Mouse (Mus musculus) intestine, postnatal 0 days (tissue): ENCODE measurements at regions not wholly inside any gene's neighbourhood (a gene's known extent, or its start where the extent isn't known, plus 50 kb on each side); places are given as distances from the start of the nearest gene placed in this dataset.
A peak's percentile ranks its signal among the peaks of the same experiment; 100 is the strongest.

Experiments
- ATAC-seq: fragments of 200-750 bp; cut with Nextera tagmentation; 2 replicates; pipeline ENCODE4 v1.8.0; 2017; ENCODE audit warnings: mild to moderate bottlenecking, moderate TSS enrichment, moderate library complexity
- H3K27ac ChIP-seq: fragments of 300-500 bp; sonication (generic); 2 replicates; pipeline ENCODE4 v1.5.1; 2014; ENCODE audit warnings: mild to moderate bottlenecking, low read depth, low read length, moderate library complexity
- H3K27me3 ChIP-seq: fragments of 300-500 bp; sonication (generic); replicated peaks from 2 replicates; pipeline ENCODE4 v1.6.1; 2014; ENCODE audit warnings: low read length, mixed read lengths; ENCODE audit not compliant: control insufficient read depth, insufficient read depth
- H3K36me3 ChIP-seq: fragments of 300-500 bp; sonication (generic); 2 replicates; pipeline ENCODE4 v1.6.1; 2014; ENCODE audit warnings: mild to moderate bottlenecking, moderate library complexity; ENCODE audit not compliant: control insufficient read depth, insufficient read depth
- H3K4me1 ChIP-seq: fragments of 300-500 bp; sonication (generic); replicated peaks from 2 replicates; pipeline ENCODE4 v1.6.1; 2014; ENCODE audit warnings: antibody characterized with exemption, low read length, mixed read lengths; ENCODE audit not compliant: control insufficient read depth, insufficient read depth
- H3K4me2 ChIP-seq: fragments of 300-500 bp; sonication (generic); replicated peaks from 2 replicates; pipeline ENCODE4 v1.6.1; 2014; ENCODE audit warnings: low read depth, mild to moderate bottlenecking, moderate library complexity
- H3K4me3 ChIP-seq: fragments of 300-500 bp; sonication (generic); 2 replicates; pipeline ENCODE4 v1.5.1; 2014; ENCODE audit warnings: low read depth, low read length
- H3K9ac ChIP-seq: fragments of 300-500 bp; sonication (generic); 2 replicates; pipeline ENCODE4 v1.6.1; 2014; ENCODE audit warnings: mild to moderate bottlenecking, low read depth, low read length
- H3K9me3 ChIP-seq: fragments of 300-500 bp; sonication (generic); 2 replicates; pipeline ENCODE4 v1.6.1; 2016; ENCODE audit warnings: mixed run types; ENCODE audit not compliant: control insufficient read depth
- CTCF ChIP-seq: sonication (generic); IDR thresholded peaks from 2 replicates; pipeline ENCODE4 v1.5.1; 2016; ENCODE audit warnings: low read depth, mild to moderate bottlenecking, control low read depth, antibody characterized with exemption, moderate library complexity
- WGBS: fragments of 180-500 bp; shearing (Covaris S2); extraction: QIAGEN DNeasy Blood & Tissue Kit; methylation state at CpG from one replicate; pipeline ENCODE4 v1.1.7; 2014; 5-methylcytosine and 5-hydroxymethylcytosine counted together

DNA sequence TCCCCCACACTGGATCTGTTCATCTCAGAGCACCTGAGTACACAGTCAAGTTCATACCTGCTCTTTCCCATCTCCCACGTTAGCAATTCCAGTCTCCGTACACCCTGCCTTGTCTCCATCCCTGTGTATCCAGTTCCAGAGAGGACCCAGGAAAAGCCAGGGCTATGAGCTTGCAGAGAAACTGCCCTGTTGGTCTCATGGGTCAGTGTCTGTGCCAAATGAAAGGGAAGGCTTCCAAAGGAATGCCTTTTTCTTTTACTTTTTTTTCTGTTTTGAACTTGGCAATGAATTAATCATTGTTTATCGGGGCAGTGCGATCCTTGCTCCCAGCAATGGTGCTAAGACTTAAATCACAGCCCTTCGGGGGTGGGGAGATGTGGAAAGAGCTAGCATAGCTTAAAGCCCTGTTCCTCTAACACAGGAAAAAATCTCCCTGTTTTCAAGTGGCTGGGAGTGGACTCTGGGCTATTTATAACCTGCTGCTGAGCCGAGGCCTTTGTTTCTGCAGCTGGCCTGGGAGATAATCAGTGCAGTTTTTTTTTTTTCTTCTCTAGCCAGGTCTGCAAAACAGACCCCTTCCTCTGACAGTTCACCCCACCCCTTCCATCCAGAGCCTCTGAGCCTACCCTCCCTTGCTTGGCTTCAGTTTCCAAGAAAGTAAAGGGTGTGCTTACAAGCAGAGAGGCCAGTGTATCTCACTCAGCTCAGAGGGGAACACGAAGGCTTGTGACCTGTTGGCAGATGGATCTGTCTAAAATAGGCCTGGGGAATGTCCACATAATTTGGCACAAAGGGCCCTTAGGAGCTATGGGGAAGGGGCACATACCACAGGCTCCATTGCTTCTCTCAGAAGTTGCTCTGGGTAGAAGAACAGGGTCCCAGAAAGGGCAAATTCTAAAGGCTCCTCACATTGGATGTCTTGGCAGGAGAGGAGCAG, 308.6 kb downstream of the Gm49356 start:
- 7% methylated on average over 7 of the region's 7 CpGs for WGBS

DNA sequence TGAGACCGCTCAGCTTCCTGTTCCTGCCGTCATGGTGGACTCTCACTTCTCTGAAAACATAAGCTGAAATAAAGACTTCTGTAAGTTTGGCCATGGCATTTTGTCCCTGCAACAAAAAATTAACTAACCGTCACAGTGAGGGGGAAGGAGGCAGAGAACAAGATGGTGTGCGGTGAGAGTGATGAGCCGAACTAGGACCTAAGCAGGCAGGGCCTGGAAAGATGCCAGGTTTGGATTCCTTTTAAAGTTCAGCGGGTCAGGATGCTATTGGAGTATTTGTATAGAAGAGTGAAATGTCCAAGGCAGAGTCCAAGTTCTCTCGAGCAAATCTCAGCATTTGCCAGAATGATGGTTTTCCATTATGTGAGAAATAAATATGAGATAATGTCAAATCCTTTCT, 312.3 kb downstream of the Gm49356 start:
- Histone ChIP-seq H3K9ac (no peak overlapping the region), H3K4me1 (no peaks in the 10 kb centered on the region), H3K27ac (no peak overlapping the region), H3K27me3 (no peaks in the 10 kb centered on the region), H3K4me3 (no peak overlapping the region), H3K36me3 (no peaks in the 10 kb centered on the region), H3K4me2 (no peak overlapping the region), H3K9me3 (no peaks in the 10 kb centered on the region)
- 63% methylated on average over 7 of the region's 7 CpGs for WGBS
- no peak for ATAC-seq
- TF ChIP-seq CTCF = no peak

More for the DNA sequence above, 308.6 kb downstream of the Gm49356 start:
- no peaks in the 10 kb centered on the region for H3K36me3 ChIP-seq
- no peak overlapping the region for H3K4me3 ChIP-seq
- no peaks in the 10 kb centered on the region for H3K27me3 ChIP-seq
- TF ChIP-seq CTCF = no peak
- no peaks in the 10 kb centered on the region for H3K4me1 ChIP-seq
- peak overlapping the region; percentile 70 for H3K27ac ChIP-seq
- no peaks in the 10 kb centered on the region for H3K9me3 ChIP-seq
- H3K4me2 ChIP-seq = 0 out of 2 replicates have a peak overlapping the region, but pooled peaks have one; percentile 4
- ATAC-seq = no peak; the same call in 1 of the 2 replicates
- H3K9ac ChIP-seq = no peak overlapping the region

GRCm38 (mm10) chr15:59201894-59202670, 313.0 kb downstream of the Gm49356 start:
- WGBS = 70% methylated on average over 19 of the region's 19 CpGs
- H3K4me2 ChIP-seq = no peak overlapping the region
- no peaks in the 10 kb centered on the region for H3K36me3 ChIP-seq
- no peaks in the 10 kb centered on the region for H3K4me1 ChIP-seq
- H3K4me3 ChIP-seq = no peak overlapping the region
- no peaks in the 10 kb centered on the region for H3K9me3 ChIP-seq
- H3K27me3 ChIP-seq = no peaks in the 10 kb centered on the region
- H3K9ac ChIP-seq = no peak overlapping the region
- no peak for ATAC-seq
- TF ChIP-seq CTCF = no peak
- H3K27ac ChIP-seq = no peak overlapping the region

DNA sequence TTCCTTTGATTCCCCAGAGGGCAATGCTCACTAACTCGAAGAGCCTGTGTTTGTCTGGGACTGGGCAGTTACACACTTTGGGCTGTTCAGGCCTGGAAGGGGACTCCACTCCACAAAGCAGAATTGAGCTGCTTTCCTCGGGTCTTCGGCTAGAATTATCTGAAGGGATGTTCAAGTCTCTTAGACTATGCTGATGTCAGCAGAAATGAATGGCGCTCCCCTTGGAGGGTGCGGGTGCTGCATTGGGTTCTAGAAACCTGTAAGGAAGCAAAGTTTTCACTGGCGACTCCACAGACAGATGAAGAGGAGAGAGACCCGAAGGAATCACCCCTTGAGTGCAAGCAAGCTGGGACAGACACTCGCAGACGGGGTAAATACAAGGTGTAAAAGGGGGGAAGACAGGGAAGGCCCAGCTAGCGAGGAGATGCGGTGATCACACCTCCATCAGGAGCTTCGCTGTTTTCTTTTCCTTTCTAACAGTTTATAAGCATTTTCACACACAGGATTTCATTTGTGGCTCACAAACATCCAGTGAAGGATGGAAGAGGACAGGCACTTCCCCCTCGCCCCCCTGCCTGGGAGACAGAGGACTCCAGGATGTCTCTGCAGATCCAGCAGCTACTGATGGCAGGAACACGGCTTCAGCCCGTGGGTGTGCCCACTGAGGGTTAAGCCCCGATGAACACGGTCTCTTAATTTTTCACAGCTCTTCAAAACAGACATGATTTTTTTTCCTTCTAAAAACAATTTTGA, 314.2 kb downstream of the Gm49356 start:
- H3K4me2 ChIP-seq = no peak overlapping the region
- H3K9ac ChIP-seq = no peak overlapping the region
- WGBS = 71% methylated on average over 17 of the region's 17 CpGs

DNA sequence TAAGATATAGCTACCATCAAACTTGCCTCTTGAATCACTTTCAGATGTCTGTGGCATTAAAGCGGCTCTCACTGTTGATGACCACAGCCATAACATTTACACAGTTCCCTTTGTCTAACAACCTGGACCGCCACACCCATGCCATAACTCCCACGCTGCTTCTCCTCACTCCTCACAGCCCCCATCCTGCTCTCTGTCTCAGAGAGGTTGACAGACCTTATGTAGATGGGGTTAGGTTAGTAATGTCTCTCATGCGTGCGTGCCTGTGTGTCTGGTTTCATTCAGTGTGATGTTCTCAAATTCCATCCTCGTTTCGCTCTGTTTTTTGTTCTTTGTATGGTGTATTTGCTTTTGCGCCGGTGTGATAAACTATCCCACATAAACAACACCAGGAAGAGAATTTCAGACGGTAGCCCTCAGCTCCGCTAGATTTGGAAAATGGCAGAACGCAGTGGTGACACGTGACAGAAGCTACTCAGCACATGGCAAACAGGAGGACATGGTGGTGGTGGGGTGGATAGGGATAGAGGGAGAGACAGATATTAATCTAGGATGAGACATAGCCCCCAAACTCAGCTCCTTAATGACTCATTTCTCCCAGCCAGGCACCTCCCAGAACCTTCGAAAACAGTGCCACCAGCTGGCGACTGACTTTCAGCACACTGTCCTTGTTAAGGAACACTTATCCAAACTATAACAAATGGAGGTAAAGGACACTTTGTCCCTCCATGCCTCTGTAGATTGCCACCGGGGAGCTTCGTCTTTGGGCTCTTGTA, 314.9 kb downstream of the Gm49356 start:
- H3K9me3 ChIP-seq = no peaks in the 10 kb centered on the region
- TF ChIP-seq CTCF = peak; percentile 66
- no peaks in the 10 kb centered on the region for H3K4me1 ChIP-seq
- no peaks in the 10 kb centered on the region for H3K27me3 ChIP-seq
- ATAC-seq = no peak
- no peak overlapping the region for H3K27ac ChIP-seq
- H3K36me3 ChIP-seq = no peaks in the 10 kb centered on the region
- no peak overlapping the region for H3K9ac ChIP-seq
- WGBS = 61% methylated on average over 17 of the region's 17 CpGs
- H3K4me2 ChIP-seq = no peak overlapping the region
- H3K4me3 ChIP-seq = no peak overlapping the region

More for the DNA sequence above, 314.2 kb downstream of the Gm49356 start:
- no peak overlapping the region for H3K27ac ChIP-seq
- H3K27me3 ChIP-seq = no peaks in the 10 kb centered on the region
- H3K4me1 ChIP-seq = no peaks in the 10 kb centered on the region
- ATAC-seq = no peak
- H3K4me3 ChIP-seq = no peak overlapping the region
- no peak for TF ChIP-seq CTCF
- H3K36me3 ChIP-seq = no peaks in the 10 kb centered on the region
- H3K9me3 ChIP-seq = no peaks in the 10 kb centered on the region
